Mouse (Mus musculus): ENCODE data around the gene Zmynd12. TPM values are rescaled to one million over a fixed set of nuclear protein-coding genes. Genes with fewer than 3 reads are reported as not detected.

Gene Zmynd12
- total and polyA plus RNA-seq, 3 experiments = 0.25 to 0.75 (median 0.53) TPM

- dilution Hi-C loops (cut with MboI; ENCODE audit: extremely low pct_ligation_motif_present, extremely low pct_unique_long_range_greater_than_20kb, low sequenced_read_pairs) (no loop called here), in situ Hi-C loops (cut with MboI; ENCODE audit: low pct_ligation_motif_present, low pct_unique_long_range_greater_than_20kb, low sequenced_read_pairs) (no loop called here)
- Histone ChIP-seq H3K9ac (ENCODE audit: insufficient read depth, low read depth) (no peak overlapping the region), H3K79me2 (replicated peaks; ENCODE audit: control insufficient read depth, extremely low read depth, insufficient read depth, poor library complexity, severe bottlenecking) (no peaks in the 10 kb centered on the region), H3K36me3 (replicated peaks in 1 of 2; ENCODE audit: control insufficient read depth in 1 of 2, insufficient read depth in 1 of 2, low read length in 1 of 2) (no peaks in the 10 kb centered on the region), H3K27ac (ENCODE audit: insufficient read depth, low read depth) (no peak overlapping the region), H3K4me3 (replicated peaks in 1 of 3; ENCODE audit: low read depth in 2 of 3, low read length in 2 of 3, poor library complexity in 1 of 3) (no peak overlapping the region), H3K9me3 (replicated peaks; ENCODE audit: low read length) (no peaks in the 10 kb centered on the region), H3K4me2 (ENCODE audit: insufficient read depth, low read depth, poor library complexity, severe bottlenecking) (no peak overlapping the region), H3K4me1 (ENCODE audit: control insufficient read depth in 1 of 2, insufficient read depth in 2 of 2) (no peaks in the 10 kb centered on the region), H3K27me3 (replicated peaks) (peaks cover 2% of the 10 kb centered on the region)
- TF ChIP-seq USF1 (IDR thresholded peaks at IDR 0.05; ENCODE audit: low read depth, low read length) = no peak
- peak in 1 of 2 experiments; percentile 19; a peak in 2 of 4 replicates for TF ChIP-seq CTCF (conservative IDR thresholded peaks at IDR 0.05 in 1 of 2, IDR thresholded peaks at IDR 0.05 in 1 of 2; ENCODE audit: low read depth in 2 of 2, low read length in 2 of 2)
- no peak for TF ChIP-seq JUND (conservative IDR thresholded peaks at IDR 0.05; ENCODE audit: low read depth, low read length)
- no peak for TF ChIP-seq RCOR1 (conservative IDR thresholded peaks at IDR 0.05; ENCODE audit: low read depth, low read length)
- TF ChIP-seq BHLHE40 (IDR thresholded peaks at IDR 0.05; ENCODE audit: low read depth, low read length) = no peak
- TF ChIP-seq MYC (IDR thresholded peaks at IDR 0.05; ENCODE audit: low read depth, low read length) = 0 out of 2 replicates have a peak, but pooled peaks have one; percentile 27
- TF ChIP-seq EP300 (IDR thresholded peaks at IDR 0.05; ENCODE audit: low read length) = no peak
- no peak for DNase-seq (ENCODE audit: extremely low read depth)
Measured at GRCm38 (mm10) chr4:119381471-119382190, 41.0 kb upstream of the Zmynd12 start.

GRCm38 (mm10) chr4:119389184-119389583 lies 33.4 kb upstream of the Zmynd12 start:
- dilution Hi-C loops (cut with MboI; ENCODE audit: extremely low pct_ligation_motif_present, extremely low pct_unique_long_range_greater_than_20kb, low sequenced_read_pairs) (no loop called here), in situ Hi-C loops (cut with MboI; ENCODE audit: low pct_ligation_motif_present, low pct_unique_long_range_greater_than_20kb, low sequenced_read_pairs) (no loop called here)
- Histone ChIP-seq H3K79me2 (replicated peaks; ENCODE audit: control insufficient read depth, extremely low read depth, insufficient read depth, poor library complexity, severe bottlenecking) (no peaks in the 10 kb centered on the region), H3K27ac (ENCODE audit: insufficient read depth, low read depth) (no peak overlapping the region), H3K9ac (ENCODE audit: insufficient read depth, low read depth) (no peak overlapping the region), H3K4me3 (replicated peaks in 1 of 3; ENCODE audit: low read depth in 2 of 3, low read length in 2 of 3, poor library complexity in 1 of 3) (no peak overlapping the region), H3K4me2 (ENCODE audit: insufficient read depth, low read depth, poor library complexity, severe bottlenecking) (no peak overlapping the region), H3K9me3 (replicated peaks; ENCODE audit: low read length) (peaks cover 2% of the 10 kb centered on the region), H3K4me1 (ENCODE audit: control insufficient read depth in 1 of 2, insufficient read depth in 2 of 2) (peaks cover 0 to 8% of the 10 kb centered on the region in 2 experiments; a peak in 1 of 4 replicates), H3K36me3 (replicated peaks in 1 of 2; ENCODE audit: control insufficient read depth in 1 of 2, insufficient read depth in 1 of 2, low read length in 1 of 2) (no peaks in the 10 kb centered on the region), H3K27me3 (replicated peaks) (peaks cover 7% of the 10 kb centered on the region)
- TF ChIP-seq GABPA (IDR thresholded peaks at IDR 0.05; ENCODE audit: insufficient replicate concordance, low read depth, low read length) = no peak
- no peak for TF ChIP-seq SMC3 (IDR thresholded peaks at IDR 0.05; ENCODE audit: low read depth, low read length)
- no peak for TF ChIP-seq POLR2A (IDR thresholded peaks at IDR 0.05; ENCODE audit: low read depth, low read length)
- TF ChIP-seq MAZ (IDR thresholded peaks at IDR 0.05; ENCODE audit: low read depth, low read length) = no peak
- no peak for TF ChIP-seq MXI1 (IDR thresholded peaks at IDR 0.05; ENCODE audit: low read depth, low read length)
- no peak for TF ChIP-seq ELF1 (IDR thresholded peaks at IDR 0.05; ENCODE audit: low read depth, low read length)
- TF ChIP-seq UBTF (IDR thresholded peaks at IDR 0.05; ENCODE audit: low read depth, low read length) = no peak
- TF ChIP-seq IRF4 (IDR thresholded peaks at IDR 0.05; ENCODE audit: low read depth, low read length) = no peak
- no peak for TF ChIP-seq CHD2 (IDR thresholded peaks at IDR 0.05; ENCODE audit: low read length)
- DNase-seq (ENCODE audit: extremely low read depth) = no peak

Measured in CH12.LX (cell line).